Mouse (Mus musculus): ENCODE results near the gene Dcn. TPM values are rescaled to one million over a fixed set of nuclear protein-coding genes. Genes with fewer than 3 reads are reported as not detected.

Dcn gene
- total RNA-seq, 4 experiments from 2014 or later: 14.7 to 21.4 (median 17.2) TPM

DNA sequence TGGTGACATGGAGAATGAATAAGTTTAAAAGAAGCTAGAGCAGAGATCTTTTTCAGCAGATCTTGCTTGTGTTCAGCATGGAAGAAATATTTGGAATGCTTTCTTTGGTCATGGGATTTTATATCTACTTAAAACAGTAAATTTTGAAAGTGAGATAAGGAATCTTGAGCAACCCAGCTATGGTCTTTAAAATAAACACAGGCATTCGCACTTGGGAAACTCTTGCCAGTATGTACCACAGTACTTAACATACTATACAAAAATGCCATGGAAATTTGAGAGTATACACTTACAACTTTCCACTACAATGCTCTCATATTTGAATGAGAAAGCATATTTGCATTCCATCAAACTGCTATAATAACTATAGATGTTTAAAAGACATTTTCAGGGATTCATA lies 68.3 kb downstream of the Dcn start:
- no peak for DNase-seq (ENCODE audit: low spot score in 2 of 2)

DNA sequence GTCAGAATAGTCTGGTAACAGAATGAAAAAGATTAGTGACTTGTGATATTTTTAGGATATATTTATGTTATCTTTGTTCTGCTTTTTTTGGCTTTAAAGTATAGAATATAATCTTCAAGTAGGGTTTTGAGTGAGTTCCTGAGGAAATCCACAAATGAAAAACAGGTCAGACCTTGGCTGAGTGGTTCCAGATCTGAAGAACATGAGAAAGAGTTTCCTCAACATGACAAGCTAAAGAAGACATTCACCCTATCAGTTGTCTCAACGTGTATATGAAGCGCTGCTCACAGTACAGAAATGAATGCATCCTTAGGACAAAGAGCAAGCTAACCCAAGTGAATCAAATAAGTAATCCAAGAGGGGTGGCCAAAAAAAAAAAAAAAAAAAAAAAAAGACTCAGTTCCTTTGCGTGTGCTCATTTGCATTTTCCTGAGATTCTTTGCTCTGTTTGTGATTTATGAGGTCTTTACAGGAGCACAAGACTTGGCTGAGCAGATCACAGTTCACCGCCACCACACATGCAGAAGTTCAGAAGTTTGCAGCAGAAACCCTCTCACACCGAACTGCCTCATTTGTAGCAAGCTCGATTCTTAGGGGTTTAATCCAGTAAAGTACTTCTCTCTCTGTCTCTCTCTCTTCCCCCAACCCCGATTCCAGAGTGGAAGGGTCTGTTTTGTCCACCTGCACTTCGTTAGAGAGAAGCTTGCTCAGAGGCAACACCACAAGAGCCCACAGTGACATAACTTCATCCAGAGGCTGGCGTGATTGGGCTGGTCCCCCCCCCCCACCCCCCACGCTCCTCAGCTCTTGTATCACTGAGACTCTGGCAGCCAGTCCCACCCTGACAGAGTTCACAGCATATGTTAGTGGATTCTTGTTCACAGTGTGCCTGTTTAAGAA lies 85.8 kb downstream of the Dcn start, which contains the start of gene Lum:
TSS of gene Lum (plus strand) at position 172 of the 900 bp plus-strand sequence.
- no peak for DNase-seq (ENCODE audit: low spot score in 2 of 2)

DNA sequence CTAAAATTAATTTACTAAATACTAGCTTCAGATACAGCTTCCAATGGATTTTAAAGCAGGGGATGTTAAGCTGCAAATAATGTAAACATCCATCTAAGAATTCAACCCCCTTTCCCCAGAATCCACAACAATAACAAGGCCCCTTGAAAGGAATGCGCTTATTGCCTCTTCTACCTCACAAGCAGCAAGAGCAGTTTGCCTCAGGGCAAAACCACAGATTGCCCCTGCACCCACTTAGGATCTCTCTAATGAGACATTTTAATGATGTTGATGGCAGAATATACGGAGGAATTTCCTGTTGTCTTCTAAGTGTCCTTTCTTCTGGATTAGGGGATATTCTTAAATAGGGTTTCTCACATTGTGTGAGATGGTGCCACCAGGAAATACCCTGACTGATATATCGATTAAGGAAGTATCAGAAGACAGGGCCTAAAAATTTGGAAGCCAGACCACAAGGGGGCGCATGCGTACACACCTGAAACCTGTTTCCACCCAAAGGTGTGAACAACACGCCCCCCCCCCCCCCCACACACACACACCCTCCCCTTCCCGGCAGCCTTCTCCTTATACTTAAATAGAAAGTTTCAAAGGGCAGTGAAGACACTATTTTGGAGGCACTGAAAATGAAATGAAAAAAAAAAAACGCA lies 88.2 kb downstream of the Dcn start:
- no peak for DNase-seq (ENCODE audit: low spot score in 2 of 2)

Other genes starting within 250 kb of the Dcn start
- gene Lum, start 85.5 kb downstream of the Dcn start, total RNA-seq (2022): 1 to 10 TPM; 1.5 to 2.7 (median 2.5) TPM
- not detected for gene Kera, start 127.3 kb downstream of the Dcn start, total RNA-seq (2022)
- under 1 TPM in 1 of 4 experiments, not detected in 3; 0.22 TPM for gene Epyc, start 164.5 kb downstream of the Dcn start, total RNA-seq (2022)
- gene Ccer1, start 213.4 kb downstream of the Dcn start, total RNA-seq (2022): not detected
- under 1 TPM; 0.30 to 0.95 (median 0.43) TPM for gene C030005K15Rik, start 247.1 kb downstream of the Dcn start, total RNA-seq (2022)